Mouse (Mus musculus) layer of hippocampus, adult 2 months (tissue): ENCODE data around the gene Fa2h. TPM values are rescaled to one million over a fixed set of nuclear protein-coding genes. Genes with fewer than 3 reads are reported as not detected.
"Not testable (repeated sequence)": the region's sequence is repeated elsewhere in the genome, so short reads cannot be mapped to it uniquely, and the experiment has no call there.

Experiments used
- DNase-seq, 2 experiments: peaks; one replicate each; pipeline ENCODE4 v3.0.0; 2022; ENCODE audit warnings: low spot score in 2 of 2
- H3K27ac ChIP-seq: fragments of 200-600 bp; 2 replicates; pipeline ENCODE4 v1.8.1; 2022
- H3K4me3 ChIP-seq: fragments of 200-600 bp; 2 replicates; pipeline ENCODE4 v1.8.1; 2022; ENCODE audit warnings: mild to moderate bottlenecking
- CTCF ChIP-seq: fragments of 200-600 bp; conservative IDR thresholded peaks from 2 replicates; pipeline ENCODE4 v1.8.1; 2022; ENCODE audit warnings: antibody characterized with exemption, mild to moderate bottlenecking, moderate library complexity
- total RNA-seq, 2 experiments: library from RNA; stranded (reverse); gene quantifications; 2 replicates each; pipeline ENCODE4 v1.2.3; 2021

The Fa2h gene
- total RNA-seq, 2 experiments from 2014 or later, result 22.0 to 23.1 TPM

GRCm38 (mm10) chr8:111304359-111304758 is 89.3 kb downstream of the Fa2h start:
- H3K27ac ChIP-seq, result peak overlapping the region; percentile 21; the same call in 1 of the 2 replicates
- H3K4me3 ChIP-seq, result no peak overlapping the region
- no peak for TF ChIP-seq CTCF
- no peak for DNase-seq

GRCm38 (mm10) chr8:111303076-111303803 is 90.4 kb downstream of the Fa2h start:
- 0 out of 2 replicates have a peak overlapping the region, but pooled peaks have one; percentile 28 for H3K27ac ChIP-seq
- H3K4me3 ChIP-seq, DNase-seq: not testable (repeated sequence)

- H3K4me3 ChIP-seq, result peak overlapping the region; percentile 28
- TF ChIP-seq CTCF, result peak; percentile 56
- no peak overlapping the region for H3K27ac ChIP-seq
- DNase-seq, result no peak
Measured at GRCm38 (mm10) chr8:111300597-111301546, 92.8 kb downstream of the Fa2h start.

- Histone ChIP-seq H3K4me3 (peak within 1 kb of the TSS; percentile 100), H3K27ac (peak within 1 kb of the TSS; percentile 95)
- TF ChIP-seq CTCF, result peak; percentile 34
- peak; percentile 93 to 97 for DNase-seq
Measured at GRCm38 (mm10) chr8:111299821-111300568, 93.6 kb downstream of the Fa2h start, which contains the start of gene Rfwd3. Rfwd3 (minus strand) TSS chr8:111300222.

GRCm38 (mm10) chr8:111299363-111299820 is 94.2 kb downstream of the Fa2h start:
- peak; percentile 6 to 36 for DNase-seq
- Histone ChIP-seq H3K4me3 (peak overlapping the region; percentile 100), H3K27ac (peak overlapping the region; percentile 95)
- TF ChIP-seq CTCF, result no peak

- Histone ChIP-seq H3K27ac (no peak overlapping the region), H3K4me3 (no peak overlapping the region)
- TF ChIP-seq CTCF, result no peak
- no peak for DNase-seq
Measured at GRCm38 (mm10) chr8:111298011-111298410, 95.6 kb downstream of the Fa2h start.

Other genes starting within 250 kb of the Fa2h start
- 100 to 1,000 TPM; 141 to 142 TPM for gene Glg1, start 134.6 kb downstream of the Fa2h start, total RNA-seq
- 10 to 100 TPM; 20.3 to 21.5 TPM for gene Rfwd3, start 93.6 kb downstream of the Fa2h start, total RNA-seq
- gene Mlkl, start 55.6 kb downstream of the Fa2h start, total RNA-seq, result 1 to 10 TPM in 1 of 2 experiments, under 1 TPM in 1; 0.22 to 1.1 TPM
- 10 to 100 TPM; 24.1 to 24.2 TPM for gene Wdr59, start 128.3 kb upstream of the Fa2h start, total RNA-seq
- 100 to 1,000 TPM; 105 to 107 TPM for gene Znrf1, start 142.3 kb upstream of the Fa2h start, total RNA-seq
- 1 to 10 TPM; 6.8 to 7.8 TPM for gene Ldhd, start 236.6 kb upstream of the Fa2h start, total RNA-seq
- gene Zfp1, start 249.6 kb upstream of the Fa2h start, total RNA-seq, result 10 to 100 TPM; 24.0 to 25.1 TPM